Mouse (Mus musculus) cerebellum, postnatal 36 days (tissue): Measurements from ENCODE around the gene Smox.

Experiments used
- DNase-seq, 2 experiments: peaks; one replicate each; pipeline ENCODE4 v3.0.0; 2021 to 2022; ENCODE audit warnings: mixed read lengths in 2 of 2

Smox gene

DNA sequence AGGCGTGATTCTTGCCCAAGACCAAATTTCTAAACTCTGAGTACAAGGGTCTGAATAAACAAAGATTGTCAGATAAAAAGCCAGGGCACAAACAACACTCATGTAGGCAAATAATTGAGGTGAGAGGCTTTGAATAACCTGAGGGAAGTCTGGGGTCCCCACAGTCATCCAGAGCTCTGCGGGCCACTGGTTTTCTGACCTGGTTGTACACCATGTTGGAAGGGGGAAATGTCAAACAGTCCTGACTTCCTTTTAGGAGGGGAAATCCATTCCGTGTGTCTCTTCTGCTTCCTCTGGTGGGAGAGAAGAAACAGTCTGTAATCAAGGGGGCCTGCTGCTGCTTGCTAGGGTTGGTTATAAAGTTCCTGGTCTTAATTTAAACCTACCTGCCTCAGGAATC is 5.2 kb upstream of the Smox start:
- no peak for DNase-seq

DNA sequence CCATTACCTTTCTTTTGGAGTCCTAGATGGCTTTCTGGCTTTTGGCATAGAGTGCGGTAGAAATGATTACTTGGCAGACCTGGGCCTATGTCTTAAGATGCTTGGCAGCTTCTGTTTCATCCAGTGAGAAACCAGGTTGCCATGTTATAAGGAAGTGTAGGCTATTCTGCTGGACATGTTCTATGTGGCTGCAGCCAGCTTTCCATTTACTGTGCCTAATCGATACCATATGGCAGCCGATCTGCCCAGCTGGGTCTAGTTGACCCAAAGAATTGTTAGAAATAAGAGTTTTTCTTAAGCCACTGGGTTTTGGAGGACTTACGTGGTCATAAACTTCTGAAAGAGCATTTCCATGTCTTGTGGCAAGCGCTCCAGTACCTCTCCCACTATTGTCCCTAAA is 4.0 kb upstream of the Smox start:
- DNase-seq: no peak

DNA sequence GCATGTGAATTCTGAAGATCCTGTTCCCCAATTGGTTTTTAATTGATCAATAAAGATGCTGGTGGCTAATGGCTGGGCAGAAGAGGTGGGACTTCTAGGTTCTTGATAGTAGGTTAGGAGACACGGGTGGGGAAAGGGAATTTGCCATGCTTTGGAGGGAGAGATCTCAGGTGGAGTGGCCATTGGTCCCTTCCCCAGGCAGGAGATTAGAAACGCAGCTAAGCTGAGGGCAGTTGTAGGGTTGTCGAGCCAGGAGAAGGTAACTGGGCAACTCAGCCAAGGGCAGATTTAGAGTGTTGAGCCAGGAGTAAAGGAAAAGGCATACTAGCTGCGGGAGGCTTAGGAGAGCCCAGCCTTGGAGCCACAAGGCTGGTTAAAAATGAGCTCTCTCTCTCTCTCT is 3.0 kb upstream of the Smox start:
- no peak for DNase-seq

DNA sequence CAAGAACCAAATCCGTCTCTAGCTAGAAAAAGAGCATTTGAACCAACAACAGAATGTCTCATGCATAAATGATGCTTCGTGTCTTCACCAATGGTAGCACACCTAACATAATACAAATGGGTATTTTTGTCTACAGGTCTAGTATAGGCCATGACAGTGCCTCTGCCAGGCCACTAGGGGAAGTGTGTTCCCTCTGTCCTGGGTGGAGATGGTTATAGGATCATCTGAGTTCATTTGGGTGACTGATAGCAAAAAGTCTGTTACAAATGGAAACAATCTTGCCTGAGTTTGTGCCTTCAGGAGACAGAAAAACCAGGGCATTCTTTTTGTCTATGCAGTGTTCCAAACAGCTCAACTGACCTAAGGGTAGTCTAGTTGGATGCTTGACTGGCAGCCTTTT is 2.4 kb upstream of the Smox start:
- no peak for DNase-seq

GRCm38 (mm10) chr2:131489591-131489990 is 1.7 kb upstream of the Smox start:
- DNase-seq: peak; percentile 60 to 64

DNA sequence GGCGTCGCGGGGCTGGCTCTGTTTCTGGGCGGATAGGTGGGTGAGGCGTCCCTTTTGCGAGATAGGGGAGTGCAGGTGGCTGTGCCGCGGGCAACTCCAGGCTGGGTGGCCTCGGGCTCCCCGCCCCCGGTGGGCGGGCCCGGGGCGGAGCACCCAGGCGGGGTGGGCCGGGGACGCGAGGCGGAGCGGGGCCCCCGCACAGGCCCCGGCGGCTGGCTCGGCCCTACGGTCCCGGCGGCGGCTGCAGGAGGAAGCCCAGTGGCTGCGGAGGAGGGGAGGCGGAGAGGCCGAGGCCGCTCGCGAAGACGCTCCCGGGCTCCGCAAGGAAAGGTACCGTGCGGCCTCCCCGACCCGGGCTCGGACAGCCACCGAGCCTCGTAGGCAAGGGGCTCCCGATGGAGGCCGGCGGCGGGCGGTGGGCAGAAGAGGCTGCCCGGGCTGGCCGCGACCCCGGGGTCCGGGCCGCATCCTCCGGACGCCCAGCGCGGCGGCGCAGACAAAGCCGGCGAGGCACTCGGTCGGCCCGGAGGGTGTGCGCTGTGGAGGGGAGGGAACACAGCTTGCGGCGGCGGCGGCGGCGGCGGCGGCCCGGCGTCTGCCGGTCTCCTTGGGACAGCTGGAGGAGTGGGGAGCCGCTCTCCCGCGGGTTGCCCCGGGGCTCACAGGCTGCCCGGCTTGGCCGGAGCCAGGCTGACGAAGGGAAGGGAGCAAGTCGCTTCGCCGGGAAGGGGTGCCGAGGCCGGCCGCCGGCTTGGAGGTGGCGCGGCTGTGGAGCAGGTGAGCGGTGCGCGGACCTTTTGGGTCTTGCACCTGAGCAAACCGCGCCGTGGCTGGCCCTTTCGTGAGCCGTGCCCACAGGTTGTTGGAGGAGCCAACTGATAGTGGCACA is 655 bp downstream of the Smox start:
- DNase-seq: peak; percentile 75 to 87

DNA sequence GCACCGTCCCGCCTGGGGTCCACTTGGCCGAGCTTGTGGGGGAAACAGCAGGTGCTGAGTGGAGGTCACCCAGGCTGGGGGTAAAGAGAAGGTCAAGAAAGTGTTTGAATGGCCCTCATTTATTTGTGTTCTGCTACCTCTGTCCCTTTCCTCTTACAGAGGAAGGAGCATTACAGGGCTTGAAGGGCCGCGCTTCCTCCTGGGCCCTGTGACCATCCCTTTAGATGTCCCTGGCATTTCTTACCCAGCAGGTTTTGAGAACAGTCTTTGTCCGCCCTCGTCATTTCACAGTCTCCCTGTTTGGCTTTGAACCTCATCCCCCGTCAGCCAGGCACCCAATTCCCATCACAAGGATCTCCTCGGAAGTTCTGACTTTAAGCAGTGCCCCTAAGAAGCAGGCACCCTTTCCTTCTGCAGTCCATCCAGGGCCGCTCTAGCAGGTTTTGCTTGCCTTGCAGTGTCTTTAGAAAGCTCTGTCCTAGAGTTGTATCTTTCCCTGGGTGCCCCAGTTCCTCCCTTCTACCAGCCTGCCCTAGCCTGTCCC is 1.4 kb downstream of the Smox start:
- DNase-seq: no peak

DNA sequence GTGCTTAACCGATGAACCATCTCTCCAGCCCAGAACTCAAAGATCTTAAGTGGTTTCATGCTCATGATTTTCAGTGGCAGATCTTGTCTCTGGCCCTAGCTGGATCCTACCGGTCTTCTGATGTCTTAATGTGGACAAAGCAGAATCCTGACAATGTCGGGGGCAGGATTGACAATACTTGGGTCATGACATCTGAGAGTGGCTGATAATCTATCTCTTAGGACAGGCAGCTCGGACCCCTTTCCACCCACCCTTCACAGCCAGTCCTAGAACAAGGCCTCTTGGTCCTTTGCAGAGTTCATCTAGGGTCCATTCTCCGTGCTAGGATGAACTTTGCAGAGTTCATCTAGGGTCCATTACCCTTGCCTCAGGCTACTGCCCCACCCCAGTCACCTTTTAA is 2.1 kb downstream of the Smox start:
- no peak for DNase-seq

GRCm38 (mm10) chr2:131495256-131495655 is 4.0 kb downstream of the Smox start:
- no peak for DNase-seq

DNA sequence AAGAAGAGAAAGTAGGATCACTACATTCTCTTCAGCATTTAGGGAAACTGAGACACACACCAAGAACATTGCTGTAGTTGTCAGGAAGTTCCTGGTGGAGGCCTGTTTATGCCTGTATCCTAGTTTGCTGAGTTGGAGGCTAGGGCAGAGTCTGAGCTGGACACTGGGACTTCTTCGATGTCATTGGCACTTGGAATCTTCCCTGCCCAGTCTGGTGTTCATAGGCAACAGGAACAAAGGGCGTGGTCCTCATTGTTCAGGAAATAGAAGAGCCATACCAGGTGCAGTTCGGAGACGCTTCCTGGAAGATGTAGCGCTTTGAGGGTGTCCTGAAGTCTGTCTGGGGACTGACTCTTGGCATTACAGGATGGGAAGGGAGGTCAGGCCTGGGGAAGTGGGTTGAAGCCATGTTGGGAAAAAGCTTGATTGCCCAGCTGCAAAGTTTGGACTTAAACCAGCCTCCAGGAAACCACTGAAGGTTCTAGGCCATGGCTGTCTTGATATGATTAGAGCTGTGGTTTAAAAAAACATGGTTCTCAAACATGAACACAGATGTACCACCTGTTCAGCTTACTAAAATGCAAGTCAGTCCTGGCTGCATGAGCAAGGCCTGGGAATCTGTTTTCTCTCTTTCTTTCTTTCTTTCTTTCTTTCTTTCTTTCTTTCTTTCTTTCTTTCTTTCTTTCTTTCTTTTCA is 5.0 kb downstream of the Smox start:
- no peak for DNase-seq

DNA sequence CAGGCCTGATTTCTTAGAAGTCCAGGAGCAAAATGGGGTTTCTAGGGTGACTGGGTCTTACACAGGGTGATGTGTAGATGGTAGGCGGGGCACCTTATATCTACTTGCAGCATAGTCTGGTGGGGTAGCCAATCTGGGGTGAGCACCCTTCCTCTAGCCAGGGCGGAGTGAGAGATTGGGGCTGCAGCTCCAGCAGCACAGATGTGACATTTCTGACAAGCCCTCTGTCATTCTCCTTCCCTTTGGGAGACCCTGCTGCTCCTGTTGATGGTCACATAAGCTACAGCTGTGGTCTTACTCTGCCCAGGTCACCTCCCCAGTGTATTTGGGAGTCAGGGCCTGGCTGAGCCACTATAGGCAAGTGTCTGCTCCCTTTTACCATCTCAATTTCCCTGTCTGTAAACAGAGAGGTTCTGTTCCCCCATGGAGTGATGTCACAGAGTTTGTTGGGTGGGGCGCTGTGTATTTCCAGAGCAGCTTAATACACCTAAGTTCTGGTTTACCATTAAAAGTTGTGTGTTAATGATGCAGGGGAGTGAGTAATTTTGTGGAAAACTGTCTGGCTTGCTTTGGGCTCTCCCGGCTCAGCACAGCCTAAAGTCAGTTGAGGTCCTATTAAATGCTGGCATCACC is 6.0 kb downstream of the Smox start:
- DNase-seq: no peak

DNA sequence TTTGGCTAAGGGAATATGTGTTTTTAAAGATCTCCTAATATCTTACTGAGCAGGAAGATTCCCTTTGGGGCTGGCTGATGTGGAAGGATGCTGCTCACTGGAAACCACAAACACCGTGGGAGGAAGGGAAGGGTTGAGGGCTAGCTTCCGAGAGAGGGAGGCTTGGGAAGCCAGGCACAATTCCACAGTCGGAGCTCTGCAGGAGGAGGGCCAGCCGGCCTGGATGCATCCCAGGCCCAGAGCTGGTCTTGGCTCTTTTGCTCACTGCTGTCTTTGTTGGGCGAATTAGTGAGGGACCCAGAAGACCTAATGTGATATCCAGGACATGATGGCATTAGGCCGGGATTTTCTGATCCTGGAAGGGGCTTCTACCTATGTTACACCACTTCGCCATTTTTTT is 6.9 kb downstream of the Smox start:
- DNase-seq: peak; percentile 62 to 66

DNA sequence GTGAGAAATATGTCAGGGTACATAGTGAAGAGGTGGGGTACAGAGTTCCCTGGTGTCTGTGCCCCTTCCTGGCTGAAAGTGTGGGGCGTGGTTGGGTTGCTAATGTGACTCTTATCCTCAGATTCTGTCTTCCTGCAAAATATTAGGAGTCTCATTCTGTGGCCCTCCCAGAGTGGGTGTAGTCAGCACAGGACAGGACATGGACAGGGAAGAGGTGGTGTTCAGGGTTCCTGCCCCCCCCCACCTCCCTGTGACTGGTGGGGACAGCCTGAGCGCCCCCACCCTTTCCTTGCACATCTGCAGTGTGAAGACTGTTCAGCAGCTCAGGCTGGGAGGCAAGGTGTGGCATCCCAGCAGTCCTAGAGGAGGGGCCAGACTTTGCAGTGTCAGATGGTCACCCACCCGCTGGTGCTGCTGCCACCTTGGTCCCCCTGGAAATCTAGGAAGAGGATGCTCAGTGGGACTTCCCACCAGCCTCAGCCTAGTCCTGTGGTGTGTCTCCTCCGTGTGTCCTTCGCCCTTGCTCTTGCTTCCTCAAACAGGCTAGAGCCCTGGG is 8.1 kb downstream of the Smox start:
- DNase-seq: no peak

- no peak for DNase-seq
These were observed 10.6 kb downstream of the Smox start for GRCm38 (mm10) chr2:131501886-131502285.

GRCm38 (mm10) chr2:131502561-131502960 is 11.3 kb downstream of the Smox start:
- DNase-seq: no peak

- DNase-seq: no peak
These were observed 14.1 kb downstream of the Smox start for GRCm38 (mm10) chr2:131505431-131505830.

GRCm38 (mm10) chr2:131506358-131506757 is 15.1 kb downstream of the Smox start:
- no peak for DNase-seq

DNA sequence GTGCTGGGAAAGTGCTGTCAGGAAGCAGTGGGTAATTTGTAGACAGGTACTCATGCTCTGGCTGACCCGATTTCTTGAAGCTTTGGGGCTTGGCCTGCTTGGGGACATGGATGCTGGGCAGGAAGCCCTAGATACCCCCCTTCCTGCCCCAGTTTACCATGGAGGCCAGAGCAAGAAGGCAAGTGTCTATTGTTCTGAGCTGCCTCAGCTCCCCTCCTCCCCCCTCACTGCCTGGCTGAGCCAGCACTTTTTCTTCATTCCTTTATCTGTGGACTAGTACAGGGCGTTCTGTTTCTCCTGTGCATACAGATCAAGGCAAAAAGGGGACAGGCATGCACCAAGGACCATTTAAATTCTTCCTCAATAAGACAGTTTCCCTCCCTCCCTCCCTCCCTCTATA is 17.2 kb downstream of the Smox start:
- DNase-seq: no peak

DNA sequence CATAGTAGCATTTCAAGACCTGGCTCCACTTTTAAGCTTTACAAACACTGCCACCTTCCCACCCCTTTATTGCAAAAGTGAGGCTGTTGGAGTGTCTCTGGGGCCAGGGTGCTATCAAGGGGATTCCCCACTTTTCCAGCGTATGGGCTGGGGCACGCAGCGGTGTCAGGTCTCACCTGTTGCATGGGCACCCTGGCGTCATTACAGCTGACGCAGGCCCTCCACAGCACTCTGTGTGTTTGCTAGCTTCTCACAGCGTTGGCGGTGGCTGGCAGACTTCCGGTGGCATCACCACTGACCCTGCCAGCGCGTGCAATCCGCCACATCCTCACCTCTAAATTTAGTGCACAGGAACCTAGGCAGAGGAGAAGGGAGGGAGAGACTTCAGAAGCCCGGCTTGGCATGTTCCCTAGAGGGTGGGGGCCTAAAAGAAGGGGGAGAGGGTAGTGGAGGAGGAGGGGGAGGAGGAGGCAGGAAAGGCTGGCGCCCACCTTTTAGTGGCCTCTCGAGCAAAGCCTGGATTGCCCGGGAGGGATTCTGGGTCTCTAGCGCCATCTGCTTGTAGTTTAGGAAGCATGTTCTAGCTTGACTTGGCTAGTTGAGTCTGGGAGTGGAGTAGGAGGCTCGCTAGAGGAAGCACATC is 18.5 kb downstream of the Smox start:
- DNase-seq: peak; percentile 49 to 62

DNA sequence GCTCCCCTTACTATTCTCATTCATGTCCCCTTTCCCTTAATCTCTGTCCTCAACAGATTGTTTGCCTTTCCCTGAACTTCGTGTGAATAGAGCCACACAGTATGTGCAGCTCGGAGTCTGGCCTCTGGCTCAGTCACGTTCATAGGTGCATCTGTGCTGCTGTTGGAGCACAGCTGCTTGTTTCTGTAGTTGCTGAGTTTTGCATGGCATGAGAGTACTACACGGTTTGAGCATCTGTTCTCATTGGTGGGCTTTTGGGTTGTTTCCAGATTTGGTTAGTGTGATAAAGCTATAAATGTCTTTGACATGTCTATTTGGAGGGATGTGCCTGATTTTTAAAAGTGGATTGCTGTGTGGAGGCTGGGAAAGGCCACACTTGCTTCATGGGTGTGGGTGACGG is 19.2 kb downstream of the Smox start:
- no peak for DNase-seq

- DNase-seq: peak in 1 of 2 experiments; percentile 16
These were observed 22.2 kb downstream of the Smox start for GRCm38 (mm10) chr2:131513477-131513876.

GRCm38 (mm10) chr2:131514055-131514621 is 22.8 kb downstream of the Smox start:
- no peak for DNase-seq
